Mouse (Mus musculus) forebrain, postnatal 0 days (tissue): ENCODE data around the gene Stn1. TPM values are rescaled to one million over a fixed set of nuclear protein-coding genes. Genes with fewer than 3 reads are reported as not detected.

ENCODE experiments used
- ATAC-seq: fragments of 200-750 bp; cut with Nextera tagmentation; 2 replicates; pipeline ENCODE4 v1.8.0; 2017; ENCODE audit warnings: mild to moderate bottlenecking, moderate library complexity
- DNase-seq: peaks from one replicate; pipeline ENCODE4 v3.0.0-alpha.2; 2015
- H3K27ac ChIP-seq: fragments of 300-500 bp; sonication (generic); 2 replicates; pipeline ENCODE4 v1.5.1; 2014; ENCODE audit warnings: low read depth, mild to moderate bottlenecking, antibody characterized with exemption, low read length, moderate library complexity, mixed read lengths
- H3K27me3 ChIP-seq: fragments of 300-500 bp; sonication (generic); 2 replicates; pipeline ENCODE4 v1.6.1; 2014; ENCODE audit warnings: mild to moderate bottlenecking, low read length, mixed read lengths; ENCODE audit not compliant: insufficient read depth
- H3K36me3 ChIP-seq: fragments of 300-500 bp; sonication (generic); 2 replicates; pipeline ENCODE4 v1.6.1; 2014; ENCODE audit warnings: mild to moderate bottlenecking, moderate library complexity; ENCODE audit not compliant: insufficient read depth
- H3K4me1 ChIP-seq: fragments of 300-500 bp; sonication (generic); 2 replicates; pipeline ENCODE4 v1.6.1; 2014; ENCODE audit warnings: antibody characterized with exemption; ENCODE audit not compliant: insufficient read depth
- H3K4me2 ChIP-seq: fragments of 300-500 bp; sonication (generic); 2 replicates; pipeline ENCODE4 v1.6.1; 2014; ENCODE audit warnings: low read depth, mild to moderate bottlenecking, moderate library complexity
- H3K4me3 ChIP-seq: fragments of 300-500 bp; sonication (generic); 2 replicates; pipeline ENCODE4 v1.5.1; 2014; ENCODE audit warnings: low read depth, low read length, mixed read lengths
- H3K9ac ChIP-seq: fragments of 300-500 bp; sonication (generic); 2 replicates; pipeline ENCODE4 v1.6.1; 2014; ENCODE audit warnings: mild to moderate bottlenecking
- H3K9me3 ChIP-seq: fragments of 300-500 bp; sonication (generic); 2 replicates; pipeline ENCODE4 v1.6.1; 2016; ENCODE audit warnings: low read length
- CTCF ChIP-seq: sonication (generic); IDR thresholded peaks from 2 replicates; pipeline ENCODE4 v1.5.1; 2016; ENCODE audit warnings: antibody characterized with exemption, control low read depth, low read depth
- WGBS: fragments of 180-500 bp; shearing (Covaris S2); extraction: QIAGEN DNeasy Blood & Tissue Kit; methylation state at CpG from one replicate; pipeline ENCODE4 v1.1.7; 2014; 5-methylcytosine and 5-hydroxymethylcytosine counted together
- polyA plus RNA-seq: library from polyadenylated mRNA; unstranded; fragments of >200 nt; fragmentation: Nextera tagmentation; extraction: Ambion mirVana; gene quantifications from 2 replicates; pipeline ENCODE4 v1.2.1, GENCODE M21; 2015
- total RNA-seq: library from RNA; depleted of rRNA; stranded (reverse); fragments of >200 nt; gene quantifications from 2 replicates; pipeline ENCODE4 v1.2.3, GENCODE M21; 2014; rRNA removed

Stn1 gene
- 17.1 and 19.6 TPM in 2 replicates for total RNA-seq
- polyA plus RNA-seq = 20.9 and 22.7 TPM in 2 replicates

- Histone ChIP-seq H3K4me3 (peak within 1 kb of the TSS; percentile 61), H3K4me2 (peak within 1 kb of the TSS; percentile 74), H3K9me3 (no peaks in the 10 kb centered on the region), H3K9ac (peak within 1 kb of the TSS; percentile 47), H3K36me3 (no peaks in the 10 kb centered on the region), H3K4me1 (peaks cover 5% of the 10 kb centered on the region), H3K27ac (peak within 1 kb of the TSS; percentile 68), H3K27me3 (no peaks in the 10 kb centered on the region)
- no peak for TF ChIP-seq CTCF
- DNase-seq (no peak), ATAC-seq (peak; percentile 38)
- 5% methylated on average over 10 of the region's 10 CpGs for WGBS
Observed at GRCm38 (mm10) chr19:47537300-47537792, at the start of gene Stn1. Stn1 (minus strand) TSS chr19:47537507.

- no peak for ATAC-seq
- no peak for TF ChIP-seq CTCF
- Histone ChIP-seq H3K36me3 (no peaks in the 10 kb centered on the region), H3K4me2 (no peak overlapping the region), H3K27me3 (no peaks in the 10 kb centered on the region), H3K27ac (no peak overlapping the region), H3K4me1 (peaks cover 8% of the 10 kb centered on the region), H3K9ac (no peak overlapping the region), H3K4me3 (no peak overlapping the region), H3K9me3 (no peaks in the 10 kb centered on the region)
- WGBS = 93% methylated on average over 1 of the region's 1 CpGs
- no peak for DNase-seq
Observed at GRCm38 (mm10) chr19:47587009-47587408, 49.7 kb upstream of the Stn1 start.

- Histone ChIP-seq H3K9me3 (no peaks in the 10 kb centered on the region), H3K4me2 (no peak overlapping the region), H3K36me3 (no peaks in the 10 kb centered on the region), H3K4me3 (no peak overlapping the region), H3K4me1 (peaks cover 20% of the 10 kb centered on the region), H3K9ac (no peak overlapping the region), H3K27me3 (no peaks in the 10 kb centered on the region), H3K27ac (no peak overlapping the region)
- ATAC-seq (no peak), DNase-seq (no peak)
- WGBS = 67% methylated on average over 1 of the region's 1 CpGs
- TF ChIP-seq CTCF = no peak
Observed at GRCm38 (mm10) chr19:47585772-47586171, 48.5 kb upstream of the Stn1 start.

- WGBS = under 1% methylated on average over 61 of the region's 96 CpGs
- ATAC-seq (peak; percentile 49), DNase-seq (peak; percentile 20)
- H3K4me3 ChIP-seq = peak overlapping the region; percentile 89
- H3K9me3 ChIP-seq = no peaks in the 10 kb centered on the region
- no peak for TF ChIP-seq CTCF
- H3K9ac ChIP-seq = peak overlapping the region; percentile 81
- no peaks in the 10 kb centered on the region for H3K27me3 ChIP-seq
- no peaks in the 10 kb centered on the region for H3K36me3 ChIP-seq
- peaks cover 23% of the 10 kb centered on the region for H3K4me1 ChIP-seq
- peak overlapping the region; percentile 85 for H3K27ac ChIP-seq
- peak overlapping the region; percentile 92 for H3K4me2 ChIP-seq
Observed at GRCm38 (mm10) chr19:47579788-47580631, 42.7 kb upstream of the Stn1 start.

GRCm38 (mm10) chr19:47579225-47579787 is 42.0 kb upstream of the Stn1 start, which contains the start of gene Slk:
Slk (plus strand) TSS chr19:47579678.
- H3K27me3 ChIP-seq = no peaks in the 10 kb centered on the region
- DNase-seq (peak; percentile 93), ATAC-seq (peak; percentile 95)
- peak within 1 kb of the TSS; percentile 85 for H3K27ac ChIP-seq
- peak within 1 kb of the TSS; percentile 89 for H3K4me3 ChIP-seq
- peak within 1 kb of the TSS; percentile 92 for H3K4me2 ChIP-seq
- H3K9ac ChIP-seq = peak within 1 kb of the TSS; percentile 81
- WGBS = 3% methylated on average over 50 of the region's 83 CpGs
- no peaks in the 10 kb centered on the region for H3K9me3 ChIP-seq
- H3K36me3 ChIP-seq = no peaks in the 10 kb centered on the region
- peaks cover 23% of the 10 kb centered on the region for H3K4me1 ChIP-seq
- TF ChIP-seq CTCF = no peak

GRCm38 (mm10) chr19:47578581-47579224 is 41.4 kb upstream of the Stn1 start:
- ATAC-seq = no peak

More at GRCm38 (mm10) chr19:47578581-47579224, 41.4 kb upstream of the Stn1 start:
- no peaks in the 10 kb centered on the region for H3K36me3 ChIP-seq
- H3K4me1 ChIP-seq = peaks cover 23% of the 10 kb centered on the region
- peak overlapping the region; percentile 85 for H3K27ac ChIP-seq
- H3K27me3 ChIP-seq = no peaks in the 10 kb centered on the region
- DNase-seq = no peak
- 19% methylated on average over 13 of the region's 13 CpGs for WGBS
- H3K9ac ChIP-seq = peak overlapping the region; percentile 81
- H3K4me2 ChIP-seq = peak overlapping the region; percentile 92
- TF ChIP-seq CTCF = no peak
- H3K4me3 ChIP-seq = peak overlapping the region; percentile 89
- no peaks in the 10 kb centered on the region for H3K9me3 ChIP-seq
